Mouse (Mus musculus) hindbrain, embryonic 13.5 days (tissue): ENCODE measurements around the gene Zfp444. TPM values are rescaled to one million over a fixed set of nuclear protein-coding genes. Genes with fewer than 3 reads are reported as not detected.
A peak's percentile ranks its signal among the peaks of the same experiment; 100 is the strongest.
"Not testable (repeated sequence)": the region's sequence is repeated elsewhere in the genome, so short reads cannot be mapped to it uniquely, and the experiment has no call there.

Experiments
- ATAC-seq: fragments of 200-750 bp; cut with Nextera tagmentation; 2 replicates; pipeline ENCODE4 v1.8.0; 2017; ENCODE audit warnings: moderate TSS enrichment; ENCODE audit not compliant: low FRiP score
- H3K27ac ChIP-seq: fragments of 300-500 bp; sonication (generic); 2 replicates; pipeline ENCODE4 v1.5.1; 2015; ENCODE audit warnings: inconsistent platforms, mild to moderate bottlenecking, moderate library complexity
- H3K27me3 ChIP-seq: fragments of 300-500 bp; sonication (generic); 2 replicates; pipeline ENCODE4 v1.6.1; 2015; ENCODE audit warnings: mild to moderate bottlenecking, inconsistent platforms
- H3K36me3 ChIP-seq: fragments of 300-500 bp; sonication (generic); 2 replicates; pipeline ENCODE4 v1.6.1; 2015; ENCODE audit warnings: mild to moderate bottlenecking, inconsistent platforms
- H3K4me1 ChIP-seq: fragments of 300-500 bp; sonication (generic); replicated peaks from 2 replicates; pipeline ENCODE4 v1.6.1; 2015; ENCODE audit warnings: inconsistent platforms
- H3K4me2 ChIP-seq: fragments of 300-500 bp; sonication (generic); 2 replicates; pipeline ENCODE4 v1.6.1; 2015; ENCODE audit warnings: inconsistent platforms, mild to moderate bottlenecking, moderate library complexity
- H3K4me3 ChIP-seq: fragments of 300-500 bp; sonication (generic); 2 replicates; pipeline ENCODE4 v1.5.1; 2015; ENCODE audit warnings: mild to moderate bottlenecking, inconsistent platforms
- H3K9ac ChIP-seq: fragments of 300-500 bp; sonication (generic); 2 replicates; pipeline ENCODE4 v1.6.1; 2015; ENCODE audit warnings: mild to moderate bottlenecking, inconsistent platforms
- H3K9me3 ChIP-seq: fragments of 300-500 bp; sonication (generic); 2 replicates; pipeline ENCODE4 v1.6.1; 2016; ENCODE audit warnings: inconsistent platforms
- WGBS: fragments of 180-500 bp; shearing (Covaris S2); methylation state at CpG from one replicate; pipeline ENCODE4 v1.1.7; 2015; 5-methylcytosine and 5-hydroxymethylcytosine counted together
- polyA plus RNA-seq: library from polyadenylated mRNA; unstranded; fragments of >200 nt; fragmentation: Nextera tagmentation; extraction: Ambion mirVana; gene quantifications from 2 replicates; pipeline ENCODE4 v1.2.1, GENCODE M21; 2015

Gene Zfp444
- polyA plus RNA-seq, 1 experiment from 2014 or later: 94.9 TPM

DNA sequence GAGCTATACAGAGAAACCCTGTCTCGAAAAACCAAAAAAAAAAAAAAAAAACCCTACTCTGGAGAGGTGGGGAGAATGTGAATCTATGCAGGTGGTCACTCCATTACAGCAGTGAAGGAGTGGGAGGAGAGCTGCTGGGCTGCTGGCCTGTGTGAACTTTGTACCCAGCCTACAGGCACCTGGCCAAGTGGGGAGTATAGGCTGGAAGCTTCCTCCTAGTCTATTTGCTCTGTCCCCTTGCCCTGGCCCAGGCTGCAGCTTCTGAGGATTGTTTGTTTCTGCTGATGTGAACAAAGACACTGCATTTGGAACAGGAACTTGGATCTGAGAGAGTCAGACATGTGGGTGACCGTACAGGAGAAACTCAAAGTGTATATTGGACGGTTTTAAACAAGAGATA is 2.6 kb upstream of the Zfp444 start:
- no peaks in the 10 kb centered on the region for H3K9me3 ChIP-seq
- H3K4me1 ChIP-seq: peaks cover 18% of the 10 kb centered on the region
- WGBS: 77% methylated on average over 3 of the region's 3 CpGs
- H3K27ac ChIP-seq: no peak overlapping the region
- H3K4me3 ChIP-seq: no peak overlapping the region
- ATAC-seq: no peak
- no peaks in the 10 kb centered on the region for H3K36me3 ChIP-seq
- no peak overlapping the region for H3K9ac ChIP-seq
- H3K27me3 ChIP-seq: no peaks in the 10 kb centered on the region
- H3K4me2 ChIP-seq: no peak overlapping the region

DNA sequence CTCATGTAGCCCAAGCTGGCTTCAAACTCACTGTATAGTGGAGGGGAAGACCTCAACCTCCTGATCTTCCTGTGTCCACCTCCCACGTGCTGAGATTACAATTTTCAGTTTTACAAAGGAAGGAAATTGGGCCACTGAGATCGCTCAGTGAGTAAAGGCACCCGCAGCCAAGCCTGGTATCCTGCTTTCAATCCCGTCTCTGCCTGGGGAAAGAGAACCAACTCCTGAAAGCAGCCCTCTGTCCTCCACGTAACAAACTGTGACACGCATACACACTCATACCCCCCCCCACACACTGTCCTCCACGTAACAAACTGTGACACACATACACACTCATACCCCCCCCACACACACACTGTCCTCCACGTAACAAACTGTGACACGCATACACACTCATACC is 1.6 kb upstream of the Zfp444 start:
- ATAC-seq: no peak
- peaks cover 5% of the 10 kb centered on the region; the same call in 1 of the 2 replicates for H3K36me3 ChIP-seq
- H3K27ac ChIP-seq: no peak overlapping the region
- no peaks in the 10 kb centered on the region for H3K27me3 ChIP-seq
- peaks cover 18% of the 10 kb centered on the region for H3K4me1 ChIP-seq
- H3K9ac ChIP-seq: no peak overlapping the region
- no peak overlapping the region for H3K4me3 ChIP-seq
- no peaks in the 10 kb centered on the region for H3K9me3 ChIP-seq
- WGBS: 88% methylated on average over 9 of the region's 9 CpGs
- H3K4me2 ChIP-seq: no peak overlapping the region

DNA sequence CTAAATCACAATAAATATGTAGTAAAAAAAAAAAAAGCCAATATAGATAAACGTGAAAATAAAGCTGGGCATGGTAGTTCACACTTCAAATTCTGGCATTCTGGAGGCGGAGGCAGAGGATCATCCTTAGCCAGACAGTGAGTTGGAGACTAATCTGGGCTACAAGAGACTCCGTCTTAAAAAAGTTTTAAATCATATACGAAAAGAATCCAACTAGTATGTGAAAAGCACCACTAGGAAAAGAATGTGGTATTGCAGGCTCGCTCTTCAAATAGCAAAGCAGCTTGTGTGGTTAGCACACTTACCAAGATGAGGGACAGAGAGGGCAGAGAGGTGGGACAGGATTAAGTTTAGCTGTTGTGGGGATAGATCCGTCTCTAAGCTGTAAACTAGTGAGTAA is 1.2 kb upstream of the Zfp444 start:
- H3K9me3 ChIP-seq: no peaks in the 10 kb centered on the region
- peak overlapping the region; percentile 75 for H3K4me2 ChIP-seq
- H3K9ac ChIP-seq: peak overlapping the region; percentile 69
- peaks cover 9% of the 10 kb centered on the region; the same call in 1 of the 2 replicates for H3K36me3 ChIP-seq
- H3K27ac ChIP-seq: peak overlapping the region; percentile 91
- peak overlapping the region; percentile 69; the same call in 1 of the 2 replicates for H3K4me3 ChIP-seq
- H3K27me3 ChIP-seq: no peaks in the 10 kb centered on the region
- no peak for ATAC-seq
- H3K4me1 ChIP-seq: peaks cover 18% of the 10 kb centered on the region
- WGBS: 56% methylated on average over 6 of the region's 6 CpGs

DNA sequence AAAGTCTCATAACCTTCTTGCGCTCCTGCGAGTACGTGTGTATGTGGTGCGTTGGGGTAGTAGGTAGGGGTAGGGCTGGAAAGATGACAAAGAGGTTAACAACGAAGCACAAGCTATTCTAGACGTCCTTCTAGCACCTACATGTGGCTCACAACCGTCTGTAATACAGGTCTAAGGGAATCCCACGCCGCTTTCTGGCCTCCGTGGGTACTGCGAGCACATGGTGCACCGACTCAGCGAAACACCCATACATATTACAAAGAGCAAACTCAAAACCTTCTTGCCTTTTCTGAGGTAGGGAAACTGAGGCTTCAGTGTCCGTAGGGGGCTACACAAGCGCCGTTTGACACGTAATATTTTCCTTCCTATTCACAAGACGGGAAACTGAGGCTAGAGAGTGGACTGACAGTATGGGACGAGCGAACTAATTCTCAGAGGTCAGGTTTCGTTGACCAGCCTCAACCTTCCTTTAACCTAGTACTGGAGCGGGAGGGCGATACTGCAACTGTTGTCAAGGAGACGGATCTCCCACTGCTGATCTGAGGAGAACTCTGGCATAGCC is 501 bp upstream of the Zfp444 start:
- ATAC-seq: peak; percentile 44
- peaks cover 11% of the 10 kb centered on the region; the same call in 1 of the 2 replicates for H3K36me3 ChIP-seq
- WGBS: 2% methylated on average over 24 of the region's 24 CpGs

DNA sequence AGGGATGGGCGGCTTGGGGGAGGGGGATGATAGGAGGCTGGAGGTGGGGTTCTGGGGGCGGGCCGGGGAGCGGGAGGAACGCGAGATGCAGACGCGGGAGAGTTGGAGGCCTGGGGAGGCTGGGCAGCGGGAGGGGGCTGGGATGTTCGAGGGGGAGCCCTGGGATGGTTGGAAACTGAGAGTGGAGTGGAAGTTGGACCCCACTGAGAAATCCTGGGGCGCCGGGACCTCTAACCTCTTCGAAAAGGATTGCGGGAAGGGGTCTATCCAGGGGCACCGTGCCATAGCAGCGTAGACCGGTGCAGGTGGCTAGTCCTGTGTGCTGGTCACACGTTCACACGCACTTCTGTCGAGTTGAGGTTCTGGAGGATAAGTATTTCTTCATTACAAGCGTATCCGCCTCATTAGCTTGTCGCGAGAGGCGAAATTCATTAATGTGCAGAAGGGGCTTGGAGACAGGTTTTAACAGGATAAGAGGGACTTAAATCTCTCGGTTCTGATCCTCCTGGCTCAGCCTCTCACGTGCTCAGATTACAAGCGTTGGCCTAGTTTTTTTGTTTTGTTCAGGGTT is 733 bp downstream of the Zfp444 start:
- H3K36me3 ChIP-seq: peaks cover 16% of the 10 kb centered on the region; the same call in 1 of the 2 replicates
- H3K9me3 ChIP-seq: no peaks in the 10 kb centered on the region
- H3K27ac ChIP-seq: peak overlapping the region; percentile 70
- under 1% methylated on average over 27 of the region's 28 CpGs for whole genome bisulfite sequencing
- peaks cover 18% of the 10 kb centered on the region for H3K4me1 ChIP-seq
- no peaks in the 10 kb centered on the region for H3K27me3 ChIP-seq
- H3K4me2 ChIP-seq: peak overlapping the region; percentile 75
- peak overlapping the region; percentile 84 for H3K9ac ChIP-seq
- peak; percentile 54 for ATAC-seq
- H3K4me3 ChIP-seq: peak overlapping the region; percentile 69

More for the DNA sequence above, 501 bp upstream of the Zfp444 start:
- H3K27ac ChIP-seq: peak overlapping the region; percentile 91
- H3K4me1 ChIP-seq: peaks cover 18% of the 10 kb centered on the region
- H3K4me2 ChIP-seq: peak overlapping the region; percentile 75
- no peaks in the 10 kb centered on the region for H3K9me3 ChIP-seq
- H3K9ac ChIP-seq: peak overlapping the region; percentile 69
- H3K4me3 ChIP-seq: peak overlapping the region; percentile 69
- no peaks in the 10 kb centered on the region for H3K27me3 ChIP-seq

DNA sequence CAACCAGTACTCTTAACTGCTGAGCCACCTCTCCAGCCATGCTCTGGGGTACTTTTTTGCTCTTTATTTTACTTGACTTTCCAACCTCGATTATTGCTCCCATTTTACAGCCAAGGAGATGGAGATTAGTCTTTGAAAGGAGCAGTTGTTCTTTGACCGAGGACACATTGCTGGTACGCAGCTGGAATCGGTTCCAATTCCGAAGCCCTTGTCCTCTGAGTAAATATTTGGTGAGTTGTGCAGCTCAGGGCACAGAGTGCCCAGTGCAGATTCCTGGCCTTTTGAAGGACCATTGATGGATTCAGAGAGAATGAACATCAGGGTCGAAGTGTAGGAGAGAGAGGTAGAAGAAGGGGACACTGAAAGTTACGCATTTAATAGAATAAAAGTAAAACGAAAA is 1.8 kb downstream of the Zfp444 start:
- Histone ChIP-seq H3K4me2 (no peak overlapping the region), H3K9me3 (no peaks in the 10 kb centered on the region), H3K4me3 (no peak overlapping the region), H3K36me3 (peaks cover 22% of the 10 kb centered on the region), H3K27me3 (no peaks in the 10 kb centered on the region), H3K9ac (no peak overlapping the region), H3K4me1 (peaks cover 18% of the 10 kb centered on the region), H3K27ac (no peak overlapping the region)
- 93% methylated on average over 8 of the region's 8 CpGs for WGBS
- ATAC-seq: no peak

DNA sequence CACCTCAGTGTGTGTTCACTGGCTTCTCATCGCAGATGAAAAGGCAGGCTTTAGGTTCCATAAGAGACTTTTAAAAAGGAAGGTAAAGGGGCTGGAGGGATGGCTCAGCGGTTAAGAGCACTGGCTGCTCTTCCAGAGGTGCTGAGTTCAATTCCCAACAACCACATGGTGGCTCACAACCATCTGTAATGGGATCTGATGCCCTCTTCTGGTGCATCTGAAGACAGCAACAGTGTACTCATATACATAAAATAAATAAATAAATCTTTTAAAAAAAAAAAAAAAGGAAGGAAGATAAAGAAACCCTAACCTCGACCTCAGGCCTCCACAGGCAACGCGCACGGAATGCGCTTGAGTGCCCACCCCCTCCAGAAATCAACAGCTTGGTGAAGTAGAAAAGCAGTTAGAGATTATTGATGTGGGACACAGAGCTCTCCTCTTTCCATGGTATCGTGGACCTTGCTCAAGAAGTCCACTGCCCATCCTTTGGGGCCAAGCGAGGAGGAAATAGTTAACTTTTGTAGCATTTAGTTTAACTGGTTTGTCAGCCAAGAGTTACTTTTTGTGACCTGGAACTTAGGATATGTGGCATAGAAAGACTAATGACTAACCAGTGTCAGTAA is 2.5 kb downstream of the Zfp444 start:
- not testable (repeated sequence) for H3K4me2 ChIP-seq, H3K27me3 ChIP-seq, H3K27ac ChIP-seq, H3K9me3 ChIP-seq, H3K9ac ChIP-seq, ATAC-seq, H3K4me3 ChIP-seq
- peaks cover 26% of the 10 kb centered on the region for H3K36me3 ChIP-seq
- WGBS: 88% methylated on average over 9 of the region's 9 CpGs
- peaks cover 18% of the 10 kb centered on the region for H3K4me1 ChIP-seq

DNA sequence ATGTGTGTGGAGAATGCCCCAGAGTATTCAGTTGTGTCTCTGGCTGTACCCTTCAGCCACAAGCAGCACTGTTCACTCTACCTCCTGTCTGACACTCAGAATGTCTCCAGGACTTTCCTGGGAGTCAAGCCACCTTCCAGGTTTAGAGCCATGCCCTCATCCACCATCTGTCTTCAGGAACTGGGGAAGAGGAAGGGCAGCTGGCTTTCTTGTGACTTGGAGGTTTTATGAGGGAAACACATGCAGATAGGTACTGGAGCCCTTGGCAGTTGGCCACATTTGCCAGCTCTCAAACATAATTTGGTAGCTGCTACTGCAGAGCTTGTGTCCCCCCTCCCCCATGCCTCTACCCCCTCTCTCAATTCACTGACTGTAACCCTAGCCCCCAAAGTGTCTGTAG is 7.0 kb downstream of the Zfp444 start:
- H3K9ac ChIP-seq: no peak overlapping the region
- no peak overlapping the region for H3K4me2 ChIP-seq
- H3K4me1 ChIP-seq: no peaks in the 10 kb centered on the region; the same call in 1 of the 2 replicates
- no peak overlapping the region for H3K27ac ChIP-seq
- peaks cover 58% of the 10 kb centered on the region for H3K36me3 ChIP-seq
- H3K27me3 ChIP-seq: no peaks in the 10 kb centered on the region
- H3K9me3 ChIP-seq: no peaks in the 10 kb centered on the region
- H3K4me3 ChIP-seq: no peak overlapping the region
- no peak for ATAC-seq

DNA sequence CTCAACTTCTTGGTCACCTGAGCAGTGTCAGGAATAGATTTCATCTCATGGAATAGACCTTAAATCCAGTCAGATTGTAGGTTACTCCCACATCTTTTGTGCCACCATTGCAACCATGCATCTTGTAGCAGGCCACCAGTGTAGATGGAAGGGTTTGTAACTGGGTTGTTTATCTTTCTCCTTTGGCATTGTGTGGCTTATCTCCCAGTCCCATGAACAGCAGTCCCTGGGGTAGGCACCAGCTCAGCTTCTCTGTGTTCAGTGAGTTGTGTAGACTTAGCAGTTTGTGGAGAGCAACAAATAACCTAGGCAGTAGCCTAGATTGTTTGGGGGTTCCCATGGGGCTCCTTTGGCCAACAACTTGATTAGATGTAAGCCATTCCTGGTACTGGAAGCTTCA is 10.9 kb downstream of the Zfp444 start:
- H3K4me3 ChIP-seq: no peak overlapping the region
- H3K9ac ChIP-seq: no peak overlapping the region
- H3K36me3 ChIP-seq: peaks cover 79% of the 10 kb centered on the region
- H3K9me3 ChIP-seq: no peaks in the 10 kb centered on the region
- no peaks in the 10 kb centered on the region for H3K27me3 ChIP-seq
- H3K4me1 ChIP-seq: no peaks in the 10 kb centered on the region
- no peak overlapping the region for H3K27ac ChIP-seq
- no peak for ATAC-seq
- H3K4me2 ChIP-seq: no peak overlapping the region

DNA sequence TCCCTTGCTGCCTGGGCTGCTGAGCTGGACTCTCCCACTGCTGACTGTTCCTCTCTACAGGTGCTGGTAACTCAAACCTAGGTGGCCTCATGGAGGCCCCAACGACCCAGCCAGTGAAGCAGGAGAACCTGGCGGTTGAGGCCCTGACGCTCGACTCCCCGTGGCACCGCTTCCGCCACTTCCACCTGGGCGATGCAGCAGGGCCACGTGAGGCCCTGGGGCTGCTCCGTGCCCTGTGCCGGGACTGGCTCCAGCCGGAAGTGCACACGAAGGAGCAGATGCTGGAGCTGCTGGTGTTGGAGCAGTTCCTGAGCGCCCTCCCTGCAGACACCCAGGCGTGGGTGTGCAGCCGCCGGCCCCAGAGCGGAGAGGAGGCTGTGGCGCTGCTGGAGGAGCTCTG is 11.8 kb downstream of the Zfp444 start:
- no peaks in the 10 kb centered on the region for H3K9me3 ChIP-seq
- peaks cover 83% of the 10 kb centered on the region for H3K36me3 ChIP-seq
- H3K27ac ChIP-seq: no peak overlapping the region
- WGBS: 96% methylated on average over 19 of the region's 19 CpGs
- no peak overlapping the region for H3K4me2 ChIP-seq
- H3K4me3 ChIP-seq: no peak overlapping the region
- no peak for ATAC-seq
- no peak overlapping the region for H3K9ac ChIP-seq
- H3K4me1 ChIP-seq: no peaks in the 10 kb centered on the region
- H3K27me3 ChIP-seq: 0 out of 2 replicates have a peak, but pooled peaks cover 5% of the 10 kb centered on the region

DNA sequence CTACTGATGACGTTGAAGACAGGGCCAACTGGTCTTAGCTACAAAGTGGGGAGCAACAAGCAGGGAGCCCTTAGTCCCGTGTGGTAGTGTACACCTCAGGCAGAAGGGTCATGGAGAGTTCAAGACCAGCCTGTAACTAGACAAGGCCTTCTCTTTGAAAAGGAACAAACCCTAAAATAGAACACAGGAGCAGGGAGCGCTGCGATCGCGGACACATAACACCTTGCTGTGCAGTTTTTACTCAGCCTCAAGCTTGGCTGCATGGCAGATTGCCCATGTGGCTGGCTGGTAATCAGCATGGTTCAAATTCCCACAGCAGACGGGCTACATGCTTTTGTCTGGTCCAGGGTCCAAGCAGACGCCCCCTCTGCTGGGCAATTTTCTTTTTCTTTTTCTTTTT is 12.5 kb downstream of the Zfp444 start:
- no peak for ATAC-seq
- Histone ChIP-seq H3K27me3 (0 out of 2 replicates have a peak, but pooled peaks cover 5% of the 10 kb centered on the region), H3K9ac (no peak overlapping the region), H3K4me2 (no peak overlapping the region), H3K4me3 (no peak overlapping the region), H3K36me3 (peaks cover 86% of the 10 kb centered on the region), H3K9me3 (no peaks in the 10 kb centered on the region), H3K27ac (no peak overlapping the region), H3K4me1 (no peaks in the 10 kb centered on the region)
- WGBS: 93% methylated on average over 8 of the region's 8 CpGs

DNA sequence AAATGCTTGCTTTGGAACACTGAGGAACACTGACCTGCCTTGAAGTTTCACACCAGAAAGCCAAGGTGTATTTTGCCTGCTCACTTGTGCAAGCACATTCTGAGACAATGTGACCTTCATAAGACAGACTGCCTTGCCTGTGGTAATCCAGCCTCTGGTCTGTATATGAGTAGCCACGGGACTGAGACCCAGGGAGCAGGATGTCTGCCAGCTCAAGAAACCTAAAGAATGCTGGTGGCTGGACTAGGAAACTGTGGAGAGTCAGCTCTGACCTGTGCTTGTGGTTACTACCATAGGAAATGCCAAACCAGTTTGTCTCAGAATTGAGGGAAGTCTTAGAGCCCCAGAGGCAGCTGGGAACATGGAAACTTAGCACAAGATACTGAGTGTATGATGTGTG is 13.4 kb downstream of the Zfp444 start:
- no peak for ATAC-seq
- Histone ChIP-seq H3K4me2 (no peak overlapping the region), H3K27me3 (0 out of 2 replicates have a peak, but pooled peaks cover 5% of the 10 kb centered on the region), H3K36me3 (peaks cover 87% of the 10 kb centered on the region), H3K27ac (no peak overlapping the region), H3K4me3 (no peak overlapping the region), H3K9me3 (no peaks in the 10 kb centered on the region), H3K9ac (no peak overlapping the region), H3K4me1 (no peaks in the 10 kb centered on the region)
- WGBS: 97% methylated on average over 1 of the region's 1 CpGs

DNA sequence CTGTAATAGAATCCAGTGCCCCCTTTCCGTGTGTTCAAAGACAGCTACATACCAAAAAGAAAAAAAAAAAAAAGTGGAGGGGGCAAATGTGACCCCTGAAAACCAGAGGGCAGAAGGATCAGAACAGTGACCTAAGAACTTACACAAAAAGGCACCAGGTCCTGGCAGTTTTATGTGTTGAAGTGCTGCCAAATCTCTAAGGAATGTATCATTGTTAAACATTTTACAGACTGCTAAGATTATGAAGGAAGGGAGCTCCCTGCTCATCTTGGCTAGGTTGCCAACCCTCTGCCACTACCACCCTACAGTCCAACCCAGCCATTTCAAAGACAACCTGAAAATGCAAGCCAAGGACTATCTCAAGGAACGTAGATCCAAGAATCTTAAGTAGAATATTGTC is 14.2 kb downstream of the Zfp444 start:
- Histone ChIP-seq H3K4me3 (no peak overlapping the region), H3K36me3 (peaks cover 84% of the 10 kb centered on the region), H3K9me3 (no peaks in the 10 kb centered on the region), H3K27me3 (0 out of 2 replicates have a peak, but pooled peaks cover 5% of the 10 kb centered on the region), H3K4me2 (no peak overlapping the region), H3K27ac (no peak overlapping the region), H3K9ac (no peak overlapping the region), H3K4me1 (no peaks in the 10 kb centered on the region)
- no peak for ATAC-seq
- 95% methylated on average over 2 of the region's 2 CpGs for WGBS
